Mouse (Mus musculus) thymus, adult 2 months (tissue): ENCODE measurements around the gene Rimklb.

ENCODE experiments used
- CTCF ChIP-seq: fragments of 200-500 bp; IDR thresholded peaks from 2 replicates; pipeline ENCODE4 v1.5.1; 2012; ENCODE audit warnings: mild to moderate bottlenecking, control low read depth, low read length, moderate library complexity, borderline replicate concordance; ENCODE audit not compliant: control insufficient read depth, poor library complexity, insufficient read depth; ENCODE audit errors: extremely low read depth
- POLR2A ChIP-seq: fragments of 200-500 bp; IDR thresholded peaks from 2 replicates; pipeline ENCODE4 v1.6.1; 2012; ENCODE audit warnings: mild to moderate bottlenecking, low read length, control low read depth, moderate library complexity; ENCODE audit not compliant: control insufficient read depth, poor library complexity, insufficient read depth; ENCODE audit errors: extremely low read depth

- TF ChIP-seq POLR2A (no peak), CTCF (no peak)
Observed at GRCm38 (mm10) chr6:122478062-122478461, 20.5 kb downstream of the Rimklb start.
